Mouse (Mus musculus) midbrain, embryonic 13.5 days (tissue): ENCODE data around the gene Tnnt1. TPM values are rescaled to one million over a fixed set of nuclear protein-coding genes. Genes with fewer than 3 reads are reported as not detected.

Source experiments
- ATAC-seq: fragments of 200-750 bp; cut with Nextera tagmentation; 2 replicates; pipeline ENCODE4 v1.8.0; 2017; ENCODE audit warnings: mild to moderate bottlenecking, moderate TSS enrichment, moderate library complexity
- H3K27ac ChIP-seq: fragments of 300-500 bp; sonication (generic); 2 replicates; pipeline ENCODE4 v1.5.1; 2015; ENCODE audit warnings: inconsistent platforms, mild to moderate bottlenecking, moderate library complexity
- H3K27me3 ChIP-seq: fragments of 300-500 bp; sonication (generic); 2 replicates; pipeline ENCODE4 v1.6.1; 2015; ENCODE audit warnings: mild to moderate bottlenecking, inconsistent platforms
- H3K36me3 ChIP-seq: fragments of 300-500 bp; sonication (generic); 2 replicates; pipeline ENCODE4 v1.6.1; 2015; ENCODE audit warnings: mild to moderate bottlenecking, inconsistent platforms
- H3K4me1 ChIP-seq: fragments of 300-500 bp; sonication (generic); replicated peaks from 2 replicates; pipeline ENCODE4 v1.6.1; 2015; ENCODE audit warnings: inconsistent platforms
- H3K4me2 ChIP-seq: fragments of 300-500 bp; sonication (generic); replicated peaks from 2 replicates; pipeline ENCODE4 v1.6.1; 2015; ENCODE audit warnings: moderate library complexity, mild to moderate bottlenecking, inconsistent platforms
- H3K4me3 ChIP-seq: fragments of 300-500 bp; sonication (generic); replicated peaks from 2 replicates; pipeline ENCODE4 v1.5.1; 2015; ENCODE audit warnings: mild to moderate bottlenecking, inconsistent platforms
- H3K9ac ChIP-seq: fragments of 300-500 bp; sonication (generic); replicated peaks from 2 replicates; pipeline ENCODE4 v1.6.1; 2015; ENCODE audit warnings: mild to moderate bottlenecking, inconsistent platforms
- H3K9me3 ChIP-seq: fragments of 300-500 bp; sonication (generic); 2 replicates; pipeline ENCODE4 v1.6.1; 2016; ENCODE audit warnings: mild to moderate bottlenecking, inconsistent platforms
- WGBS: fragments of 180-500 bp; shearing (Covaris S2); methylation state at CpG from one replicate; pipeline ENCODE4 v1.1.7; 2015; 5-methylcytosine and 5-hydroxymethylcytosine counted together
- polyA plus RNA-seq: library from polyadenylated mRNA; unstranded; fragments of >200 nt; fragmentation: Nextera tagmentation; extraction: Ambion mirVana; gene quantifications from 2 replicates; pipeline ENCODE4 v1.2.1, GENCODE M21; 2015

The Tnnt1 gene
- polyA plus RNA-seq, 1 experiment from 2014 or later, result 6.3 TPM

DNA sequence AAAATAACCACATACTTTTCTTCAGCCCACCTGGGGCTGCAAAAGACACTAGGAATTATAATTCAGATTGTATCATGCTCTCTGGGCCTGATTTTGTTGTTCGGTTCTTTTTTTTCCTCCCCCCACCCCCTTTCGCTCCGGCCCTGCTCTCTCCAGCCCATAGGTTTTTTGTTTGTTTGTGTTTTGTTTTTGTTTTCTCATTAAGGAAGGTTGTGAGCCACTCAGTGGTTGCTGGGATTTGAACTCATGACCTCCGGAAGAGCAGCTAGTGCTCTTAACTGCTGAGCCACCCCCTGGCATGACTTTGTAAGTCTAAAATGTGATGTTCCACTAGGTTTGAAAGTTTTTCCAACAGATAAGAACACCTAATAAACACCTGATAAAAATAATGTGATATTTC, 13.1 kb downstream of the Tnnt1 start:
- H3K27ac ChIP-seq, result no peak overlapping the region

DNA sequence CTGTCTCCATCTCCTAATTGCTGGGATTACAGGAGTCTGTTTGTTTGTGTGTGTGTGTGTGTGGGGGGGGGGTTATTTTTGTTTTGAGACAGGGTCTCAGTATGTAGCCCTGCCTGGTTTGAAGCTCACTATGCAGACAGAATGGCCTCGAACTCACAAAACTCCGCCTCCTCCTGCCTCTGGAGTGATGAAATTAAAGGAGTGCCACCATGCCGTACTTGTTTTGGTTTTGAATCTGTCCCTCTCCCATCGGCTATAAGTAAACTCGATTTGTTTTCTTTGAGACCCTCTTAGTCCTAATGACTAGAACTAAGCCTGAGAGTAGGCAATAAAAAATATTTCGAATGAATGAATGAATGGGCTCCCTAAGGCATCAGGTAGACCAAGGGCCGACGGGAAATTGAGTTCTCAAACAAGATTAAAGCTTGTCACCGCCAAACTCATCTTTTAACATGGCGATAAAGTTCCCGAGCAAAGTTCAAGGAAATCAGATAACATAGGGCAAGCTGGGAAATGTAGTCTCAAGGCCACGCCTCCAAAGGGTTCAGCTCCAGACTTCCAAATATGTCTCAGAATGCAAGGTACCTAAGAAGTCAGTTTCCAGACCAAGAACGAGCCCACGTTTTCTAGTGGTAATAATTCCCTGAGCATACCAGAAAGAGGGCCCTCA, 13.6 kb downstream of the Tnnt1 start:
- H3K4me1 ChIP-seq, result peaks cover 36% of the 10 kb centered on the region
- H3K9ac ChIP-seq, result peak overlapping the region; percentile 97
- H3K36me3 ChIP-seq, result 0 out of 2 replicates have a peak, but pooled peaks cover 7% of the 10 kb centered on the region
- peak; percentile 29 for ATAC-seq
- no peak overlapping the region for H3K27ac ChIP-seq
- whole genome bisulfite sequencing, result 14% methylated on average over 14 of the region's 14 CpGs
- H3K9me3 ChIP-seq, result no peaks in the 10 kb centered on the region
- peak overlapping the region; percentile 85 for H3K4me2 ChIP-seq
- H3K27me3 ChIP-seq, result no peaks in the 10 kb centered on the region
- peak overlapping the region; percentile 92 for H3K4me3 ChIP-seq

More for the DNA sequence above, 13.1 kb downstream of the Tnnt1 start:
- Histone ChIP-seq H3K27me3 (no peaks in the 10 kb centered on the region), H3K4me2 (no peak overlapping the region), H3K9ac (no peak overlapping the region), H3K4me1 (peaks cover 31% of the 10 kb centered on the region), H3K4me3 (no peak overlapping the region; the same call in 1 of the 2 replicates), H3K9me3 (no peaks in the 10 kb centered on the region), H3K36me3 (0 out of 2 replicates have a peak, but pooled peaks cover 4% of the 10 kb centered on the region)
- WGBS, result 76% methylated on average over 4 of the region's 4 CpGs
- ATAC-seq, result no peak

DNA sequence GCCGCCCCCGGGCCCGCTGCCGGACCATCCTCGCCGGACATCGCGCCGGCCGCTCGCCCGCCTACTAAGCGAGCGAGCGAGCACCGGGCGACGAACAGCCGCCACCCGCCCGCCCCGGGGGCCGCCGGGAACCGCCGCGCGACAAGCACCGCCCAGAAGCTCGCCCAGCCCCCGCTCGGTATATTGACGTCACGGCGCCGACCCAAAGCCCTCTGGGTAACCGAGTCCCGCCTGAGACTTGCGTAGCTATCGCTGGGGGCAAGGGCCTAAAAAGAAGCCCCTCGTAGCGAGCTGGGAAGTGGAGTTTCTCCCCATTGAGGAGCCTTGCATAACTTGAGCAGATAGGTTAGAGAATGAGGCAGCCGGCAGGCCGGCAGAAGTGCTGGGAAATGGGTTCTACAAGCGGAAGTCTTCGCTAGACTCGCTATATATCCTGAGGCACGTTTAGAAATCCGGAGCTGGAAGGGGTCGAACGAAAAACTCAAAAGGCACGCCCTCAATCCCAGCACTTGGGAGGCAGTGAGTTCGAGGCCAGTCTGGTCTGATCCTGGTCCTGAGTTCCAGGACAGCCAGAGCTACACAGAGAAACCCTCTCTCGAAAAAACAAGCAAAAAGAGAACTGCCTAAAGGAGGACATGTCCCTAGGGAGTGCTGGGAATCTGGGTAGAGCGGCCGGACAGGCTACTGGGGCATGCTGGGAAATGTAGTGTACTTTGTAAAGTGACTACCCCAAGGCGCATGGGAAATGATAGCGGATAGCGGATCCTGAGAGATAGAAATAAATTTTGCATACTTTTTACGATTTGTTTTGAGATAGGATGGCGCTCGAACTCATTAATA, 14.4 kb downstream of the Tnnt1 start, which contains the start of gene Ppp1r12c:
Gene Ppp1r12c (minus strand): TSS at position 123 of the 840 bp plus-strand sequence.
- Histone ChIP-seq H3K4me3 (peak within 1 kb of the TSS; percentile 92), H3K9me3 (no peaks in the 10 kb centered on the region), H3K9ac (peak within 1 kb of the TSS; percentile 97), H3K27me3 (no peaks in the 10 kb centered on the region), H3K36me3 (peaks cover 12% of the 10 kb centered on the region), H3K4me1 (peaks cover 43% of the 10 kb centered on the region), H3K4me2 (peak within 1 kb of the TSS; percentile 85), H3K27ac (peak within 1 kb of the TSS; percentile 92)
- under 1% methylated on average over 51 of the region's 62 CpGs for WGBS
- peak; percentile 90 for ATAC-seq

DNA sequence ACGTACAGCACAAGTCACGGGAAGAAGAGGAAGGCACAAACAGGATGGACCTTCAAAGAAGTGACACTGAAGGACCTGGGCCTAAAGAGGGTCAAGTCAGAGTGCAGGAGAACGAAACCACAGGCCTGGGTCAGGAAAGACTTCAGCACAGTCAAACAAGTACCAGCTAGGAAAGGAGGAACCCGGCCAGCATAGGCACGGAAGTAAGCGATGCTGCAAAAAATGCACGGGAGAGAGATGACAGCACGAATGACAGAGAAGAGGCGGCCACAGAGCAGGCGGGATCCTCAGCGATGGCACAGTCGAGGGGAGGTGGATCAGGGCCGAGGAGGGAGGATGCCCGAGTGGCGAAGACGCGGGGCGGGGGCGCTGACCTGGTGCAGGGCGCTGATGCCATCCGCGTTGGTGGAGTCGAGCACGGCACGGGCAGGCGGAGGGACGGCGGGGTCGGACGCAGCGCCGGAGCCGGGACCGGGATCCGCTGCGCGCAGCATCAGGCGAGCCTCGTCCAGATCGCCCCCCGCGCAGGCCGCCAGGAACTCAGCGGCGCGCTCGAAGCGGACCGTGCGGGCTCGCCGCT, 15.2 kb downstream of the Tnnt1 start:
- H3K4me3 ChIP-seq, result peak overlapping the region; percentile 92
- ATAC-seq, result peak; percentile 62
- peak overlapping the region; percentile 97 for H3K9ac ChIP-seq
- under 1% methylated on average over 33 of the region's 52 CpGs for WGBS
- no peaks in the 10 kb centered on the region for H3K27me3 ChIP-seq
- peaks cover 43% of the 10 kb centered on the region for H3K4me1 ChIP-seq
- H3K9me3 ChIP-seq, result no peaks in the 10 kb centered on the region
- peak overlapping the region; percentile 92 for H3K27ac ChIP-seq
- peak overlapping the region; percentile 85 for H3K4me2 ChIP-seq
- H3K36me3 ChIP-seq, result peaks cover 20% of the 10 kb centered on the region

DNA sequence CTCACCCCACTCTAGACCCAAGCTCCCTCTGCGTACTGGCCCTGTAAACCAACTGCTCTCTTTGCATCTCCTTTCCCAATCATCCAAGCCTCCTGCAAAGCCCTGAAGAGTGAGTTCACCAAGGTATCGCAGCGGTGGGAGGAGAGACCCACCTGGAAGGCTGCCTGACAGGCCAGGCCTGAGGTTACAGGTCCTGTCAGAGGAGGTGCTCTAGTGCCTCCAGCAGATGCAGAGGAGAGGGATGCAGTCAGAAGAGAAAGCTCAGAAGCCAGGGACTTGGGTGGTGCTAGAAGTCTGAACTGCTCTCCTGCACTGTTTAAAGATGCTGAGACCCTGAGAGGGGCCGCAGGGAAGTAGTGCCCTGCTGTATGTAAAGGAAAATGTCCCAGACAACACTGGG, 17.1 kb downstream of the Tnnt1 start:
- H3K9me3 ChIP-seq, result no peaks in the 10 kb centered on the region
- H3K4me3 ChIP-seq, result peak overlapping the region; percentile 92
- WGBS, result 98% methylated on average over 4 of the region's 4 CpGs
- no peaks in the 10 kb centered on the region for H3K27me3 ChIP-seq
- H3K9ac ChIP-seq, result peak overlapping the region; percentile 97
- peaks cover 43% of the 10 kb centered on the region for H3K4me1 ChIP-seq
- peaks cover 37% of the 10 kb centered on the region for H3K36me3 ChIP-seq
- H3K27ac ChIP-seq, result peak overlapping the region; percentile 53; the same call in 1 of the 2 replicates
- no peak for ATAC-seq
- H3K4me2 ChIP-seq, result peak overlapping the region; percentile 85

DNA sequence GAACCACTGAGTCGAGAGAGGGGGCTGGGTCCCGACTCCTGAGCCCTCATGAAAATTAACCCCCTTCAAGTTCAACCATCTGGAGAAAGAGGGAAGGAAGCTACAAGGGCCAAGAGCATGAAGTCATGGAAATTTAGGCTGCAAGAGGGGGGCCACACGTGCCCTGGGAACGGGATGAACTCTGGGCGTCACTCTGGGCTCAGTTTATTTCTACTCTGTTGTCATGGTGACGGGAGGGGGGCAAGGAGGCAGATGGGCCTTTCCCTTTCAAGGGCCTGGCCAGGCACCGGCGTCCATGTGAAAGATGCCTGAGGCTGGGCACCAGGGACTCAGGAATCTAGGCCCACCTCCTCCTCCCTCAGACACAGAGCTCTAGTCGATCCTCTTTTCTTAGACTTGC, 17.9 kb downstream of the Tnnt1 start:
- Histone ChIP-seq H3K27me3 (no peaks in the 10 kb centered on the region), H3K36me3 (peaks cover 44% of the 10 kb centered on the region), H3K4me2 (peak overlapping the region; percentile 85), H3K9me3 (no peaks in the 10 kb centered on the region), H3K4me3 (peak overlapping the region; percentile 92), H3K27ac (peak overlapping the region; percentile 53; the same call in 1 of the 2 replicates), H3K4me1 (peaks cover 43% of the 10 kb centered on the region), H3K9ac (peak overlapping the region; percentile 97)
- 13% methylated on average over 9 of the region's 9 CpGs for WGBS
- peak; percentile 16 for ATAC-seq

DNA sequence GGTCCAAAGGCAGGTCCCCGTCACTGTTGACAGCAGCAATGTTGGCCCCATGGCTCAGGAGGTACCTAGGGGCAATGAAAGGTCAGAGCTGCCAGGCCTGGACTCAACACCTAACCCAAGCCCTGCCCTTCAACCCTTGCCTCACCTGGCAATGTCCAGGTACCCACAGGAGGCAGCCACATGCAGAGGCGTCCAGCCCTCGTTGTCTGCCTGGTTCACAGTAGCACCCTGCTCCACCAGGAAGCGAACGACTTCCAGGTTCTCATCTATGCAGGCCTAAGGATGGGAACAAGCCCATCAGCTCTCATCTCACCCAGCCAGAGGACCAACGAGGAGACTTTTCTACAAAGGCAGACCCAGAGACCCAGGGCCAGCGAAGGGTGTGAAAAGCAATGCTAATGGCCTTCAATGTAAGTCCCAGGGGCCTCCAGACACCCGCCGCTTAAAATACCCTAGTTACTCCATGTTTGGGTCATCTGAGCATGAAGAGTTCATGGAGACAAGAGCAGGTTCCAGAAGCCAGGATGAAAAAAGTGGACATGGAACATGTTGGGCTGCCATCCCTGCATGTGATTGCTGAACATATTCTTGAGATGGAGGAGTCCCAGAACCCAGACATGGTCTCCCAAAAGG, 18.8 kb downstream of the Tnnt1 start:
- Histone ChIP-seq H3K4me2 (peak overlapping the region; percentile 85), H3K36me3 (peaks cover 52% of the 10 kb centered on the region), H3K27me3 (no peaks in the 10 kb centered on the region), H3K9me3 (no peaks in the 10 kb centered on the region), H3K9ac (no peak overlapping the region; the same call in 1 of the 2 replicates), H3K4me3 (no peak overlapping the region), H3K4me1 (peaks cover 41% of the 10 kb centered on the region), H3K27ac (0 out of 2 replicates have a peak overlapping the region, but pooled peaks have one; percentile 53)
- WGBS, result 92% methylated on average over 9 of the region's 9 CpGs
- ATAC-seq, result no peak

DNA sequence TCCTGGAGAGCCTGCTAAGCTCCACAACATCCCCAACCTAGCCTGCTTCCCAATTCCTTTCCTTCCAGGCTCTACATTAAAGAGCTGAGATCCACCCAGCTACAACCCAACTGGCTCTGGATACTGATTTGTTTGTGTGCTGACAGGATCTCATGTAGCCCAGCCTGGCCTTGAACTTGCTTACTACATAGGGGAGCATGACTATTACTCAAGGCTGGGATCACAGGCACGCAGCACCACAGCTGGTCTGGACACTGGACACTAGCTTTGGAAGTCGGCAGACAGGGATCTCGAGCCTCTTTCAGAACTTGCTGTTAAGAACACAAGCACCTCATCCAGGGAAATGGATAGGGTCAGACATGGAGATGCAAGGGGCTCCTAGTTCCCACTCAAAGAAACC, 19.7 kb downstream of the Tnnt1 start:
- H3K36me3 ChIP-seq, result peaks cover 61% of the 10 kb centered on the region
- no peak overlapping the region for H3K4me3 ChIP-seq
- no peaks in the 10 kb centered on the region for H3K27me3 ChIP-seq
- peaks cover 40% of the 10 kb centered on the region for H3K4me1 ChIP-seq
- no peak overlapping the region for H3K9ac ChIP-seq
- H3K4me2 ChIP-seq, result no peak overlapping the region
- WGBS, result 89% methylated on average over 3 of the region's 3 CpGs
- no peak for ATAC-seq
- H3K27ac ChIP-seq, result no peak overlapping the region
- no peaks in the 10 kb centered on the region for H3K9me3 ChIP-seq

DNA sequence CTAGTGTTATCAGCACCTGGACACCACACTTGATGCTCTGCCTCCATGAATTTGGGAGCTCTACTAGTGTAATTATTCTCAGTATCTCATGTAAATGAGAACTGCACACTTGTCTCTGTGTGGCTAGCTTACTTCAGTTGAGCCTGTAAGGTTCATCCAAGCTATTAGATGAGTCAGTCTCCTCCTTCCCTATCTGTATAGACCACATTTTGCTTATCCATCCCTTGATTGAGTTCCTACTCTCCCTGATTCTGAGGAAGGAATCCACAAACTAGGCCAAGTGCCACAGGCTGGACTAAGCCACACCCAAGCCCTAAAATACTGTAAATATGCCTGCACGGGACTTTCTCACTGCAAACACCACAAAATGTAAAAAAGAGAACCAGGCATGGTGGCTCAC, 22.2 kb downstream of the Tnnt1 start:
- Histone ChIP-seq H3K4me1 (peaks cover 22% of the 10 kb centered on the region), H3K27ac (no peak overlapping the region), H3K27me3 (no peaks in the 10 kb centered on the region), H3K9me3 (no peaks in the 10 kb centered on the region), H3K4me3 (no peak overlapping the region), H3K4me2 (no peak overlapping the region), H3K9ac (no peak overlapping the region), H3K36me3 (peaks cover 72% of the 10 kb centered on the region)
- 88% methylated on average over 1 of the region's 1 CpGs for WGBS
- no peak for ATAC-seq

DNA sequence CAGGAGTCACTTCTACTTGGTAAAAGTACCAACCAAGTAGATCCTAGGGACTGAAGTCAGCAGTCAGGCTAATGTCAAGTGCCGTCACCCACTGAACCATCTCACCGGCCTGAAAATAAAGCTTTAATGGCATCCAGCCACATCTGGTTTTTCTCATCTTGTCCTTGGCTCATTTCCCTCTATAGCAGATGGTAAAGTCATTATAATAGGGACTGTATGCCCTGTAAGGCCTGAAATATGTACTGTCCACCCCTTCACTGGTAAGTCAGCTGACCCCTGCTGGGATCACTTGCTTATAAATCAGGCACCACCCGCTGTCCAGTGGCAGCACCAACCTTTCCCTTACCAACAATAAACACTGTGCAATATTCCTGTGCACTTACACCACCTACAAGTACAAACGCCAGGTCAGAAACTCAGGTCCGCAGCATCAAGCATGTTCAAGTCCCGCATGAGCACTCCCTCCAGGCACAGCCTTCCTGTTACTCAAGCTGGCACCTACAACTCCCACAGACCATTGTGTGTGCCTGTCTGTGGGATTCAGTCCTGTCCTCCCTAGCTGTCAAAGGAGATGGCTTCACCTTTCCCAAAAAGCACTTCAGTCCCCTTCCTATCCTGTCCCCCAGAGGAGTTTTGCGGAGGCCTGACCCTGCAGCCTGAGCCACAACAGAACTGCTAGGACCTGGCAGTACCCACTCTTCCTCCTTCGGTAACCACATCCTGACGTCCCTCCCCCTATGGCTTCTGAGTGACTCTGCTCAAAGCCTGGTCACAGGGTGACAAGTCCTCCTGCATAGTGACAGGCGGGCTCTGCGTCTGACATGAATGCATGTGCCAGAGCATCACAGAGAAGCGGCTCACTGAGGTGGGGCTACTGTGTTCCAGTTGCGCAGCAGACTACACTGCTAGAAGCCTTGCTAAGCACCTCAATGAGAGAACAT, 23.6 kb downstream of the Tnnt1 start:
- peaks cover 82% of the 10 kb centered on the region for H3K36me3 ChIP-seq

DNA sequence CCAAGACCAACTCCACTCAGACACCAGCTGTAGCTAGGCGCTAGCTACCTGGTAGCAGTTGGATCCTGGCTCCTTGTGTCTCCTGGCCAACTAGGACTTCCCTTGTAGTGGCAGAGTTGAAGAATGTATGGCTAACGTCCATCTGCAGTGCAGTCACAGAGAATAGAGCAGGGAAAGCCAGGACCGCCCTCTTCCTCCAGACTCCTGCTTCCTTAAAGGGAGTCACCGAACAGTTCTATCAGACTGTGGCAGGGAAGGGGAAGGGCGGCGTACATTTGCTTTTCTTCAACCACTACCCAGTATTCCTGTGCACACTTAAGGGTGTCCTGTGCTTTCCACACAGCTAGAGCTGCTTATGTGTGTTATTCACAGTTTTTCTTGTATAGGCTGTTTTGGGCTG, 24.9 kb downstream of the Tnnt1 start:
- H3K4me3 ChIP-seq, result no peak overlapping the region
- no peak overlapping the region for H3K9ac ChIP-seq
- H3K4me1 ChIP-seq, result no peaks in the 10 kb centered on the region
- no peak overlapping the region for H3K4me2 ChIP-seq
- no peaks in the 10 kb centered on the region for H3K27me3 ChIP-seq
- no peaks in the 10 kb centered on the region for H3K9me3 ChIP-seq
- 90% methylated on average over 6 of the region's 6 CpGs for WGBS
- H3K36me3 ChIP-seq, result peaks cover 81% of the 10 kb centered on the region
- no peak overlapping the region for H3K27ac ChIP-seq
- ATAC-seq, result no peak

More for the DNA sequence above, 23.6 kb downstream of the Tnnt1 start:
- 91% methylated on average over 13 of the region's 13 CpGs for WGBS
- Histone ChIP-seq H3K4me3 (no peak overlapping the region), H3K27me3 (no peaks in the 10 kb centered on the region), H3K9me3 (no peaks in the 10 kb centered on the region), H3K9ac (no peak overlapping the region), H3K4me1 (peaks cover 7% of the 10 kb centered on the region), H3K27ac (no peak overlapping the region), H3K4me2 (no peak overlapping the region)
- no peak for ATAC-seq
